Mouse (Mus musculus) v-Abl transformed pro-B cells (cell line): Measurements from ENCODE around the gene Pi4kb.

Source experiments
- in situ Hi-C, 2 experiments: fragments of 400-800 bp; cut with MboI; formaldehyde crosslinking; loops; one replicate each; pipeline ENCODE4 v1.15.1; 2025; ENCODE audit not compliant: unreplicated experiment in 2 of 2

The Pi4kb gene

DNA sequence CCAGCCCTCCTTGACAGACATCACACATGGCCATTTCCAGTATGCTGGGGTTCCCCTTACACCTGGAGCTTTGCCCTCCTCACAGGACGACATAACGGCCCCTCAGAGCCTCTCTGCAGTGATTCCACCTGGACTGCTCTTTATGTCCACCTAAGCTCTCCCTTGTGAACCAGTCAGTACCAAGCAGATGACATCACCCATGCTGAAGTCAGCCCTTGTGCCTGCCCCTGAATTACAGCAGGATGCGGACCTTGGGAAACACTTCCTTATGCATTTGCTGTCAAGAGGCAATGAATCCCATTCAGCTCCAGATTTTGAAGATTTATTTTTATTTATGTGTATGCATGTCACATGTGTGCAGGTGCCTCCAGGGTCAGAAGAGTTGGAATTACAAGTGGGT lies 73.4 kb downstream of the Pi4kb start:
- in situ Hi-C loops = no loop called here

DNA sequence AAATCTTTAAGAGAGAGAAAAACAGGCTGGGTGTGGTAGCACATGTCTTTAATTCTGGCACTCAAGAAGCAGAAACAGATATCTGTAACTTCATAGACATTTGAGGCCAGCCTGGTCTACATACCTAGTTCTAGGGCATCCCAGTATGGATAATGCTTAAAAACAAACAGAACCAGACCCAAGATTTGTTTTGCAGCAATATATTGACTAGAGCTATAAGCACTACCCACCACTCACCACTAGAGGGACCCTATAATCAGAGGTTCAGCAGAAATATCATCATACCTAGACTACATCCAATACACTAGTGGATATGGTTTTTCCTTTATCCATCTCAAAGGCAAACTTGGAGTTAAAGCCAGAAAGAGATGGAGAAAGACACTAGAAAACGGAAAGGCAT lies 78.4 kb downstream of the Pi4kb start:
- in situ Hi-C loops = loop anchor here (10.0 kb wide), 2 partner anchors 102 to 688 kb away; partner anchors contain the start of gene C2cd4d (in 1 of the 2)

GRCm38 (mm10) chr3:95053701-95054100 lies 79.2 kb downstream of the Pi4kb start:
- in situ Hi-C loops = loop anchor here (10.0 kb wide), 2 partner anchors 101 to 689 kb away; partner anchors contain the start of gene C2cd4d (in 1 of the 2)

DNA sequence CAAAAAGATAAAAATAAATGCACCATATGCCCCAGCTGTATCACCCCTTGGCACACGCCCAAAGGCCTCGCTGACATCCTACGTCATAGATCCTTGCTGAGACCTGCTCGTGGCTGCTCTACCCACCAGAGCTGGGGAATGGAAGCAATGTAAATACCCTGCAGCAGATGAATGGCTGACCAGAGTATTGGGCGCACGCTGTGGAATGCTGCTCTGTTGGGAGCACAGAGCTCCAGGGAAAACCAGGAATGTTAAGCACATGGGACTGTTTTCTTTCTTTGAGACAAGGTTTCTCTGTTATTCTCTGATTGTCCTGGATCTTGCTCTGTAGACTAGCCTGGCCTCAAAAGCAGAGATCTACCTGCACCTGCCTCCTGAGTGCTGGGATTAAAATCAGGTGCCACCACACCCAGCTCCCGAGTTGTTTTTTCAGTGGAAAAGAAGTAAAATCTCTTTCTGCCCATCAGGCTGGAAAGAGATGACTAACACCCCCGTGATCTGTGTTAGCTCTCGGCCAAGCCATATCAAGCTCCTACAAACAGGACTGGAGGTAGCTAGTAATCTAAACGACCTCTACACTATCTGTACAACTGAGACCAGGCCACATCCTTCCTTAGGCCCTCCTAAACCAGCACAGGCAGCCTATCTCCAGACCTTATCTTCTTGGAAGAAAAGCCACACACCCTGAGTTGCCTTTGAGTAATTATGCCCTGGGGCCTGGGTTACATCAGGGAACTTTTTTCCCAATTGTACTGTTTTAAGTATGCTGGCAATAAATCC lies 80.1 kb downstream of the Pi4kb start:
- in situ Hi-C loops = loop anchor here (5.0 to 10.0 kb wide), 3 partner anchors 93 to 690 kb away; partner anchors contain the start of gene C2cd4d (in 1 of the 2)

DNA sequence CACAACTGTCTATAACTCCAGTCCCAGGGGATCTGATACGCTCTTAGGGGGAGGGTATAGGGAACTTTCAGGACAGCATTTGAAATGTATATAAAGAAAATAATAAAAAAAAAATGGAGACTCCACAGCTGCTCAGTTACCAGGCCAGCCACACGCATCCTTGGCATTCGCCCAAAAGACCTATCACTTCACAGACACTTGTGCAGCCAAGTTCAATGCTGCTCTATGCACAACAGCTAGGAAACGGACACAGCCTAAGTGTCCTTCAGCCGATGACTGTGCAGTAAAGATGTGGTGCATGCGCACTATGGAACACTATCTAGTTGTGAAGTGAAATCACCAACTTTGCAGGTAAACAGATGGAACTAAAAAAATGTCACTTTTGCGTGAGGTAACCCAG lies 81.7 kb downstream of the Pi4kb start:
- in situ Hi-C loops = loop anchor here (5.0 to 10.0 kb wide), 3 partner anchors 91 to 691 kb away; partner anchors contain the start of gene C2cd4d (in 1 of the 2)
